Mouse (Mus musculus) G1E (cell line): ENCODE data around the gene Sema5a.

Experiments
- CTCF ChIP-seq: IDR thresholded peaks from 2 replicates; pipeline ENCODE4 v1.5.1; 2012; ENCODE audit warnings: low read depth, low read length, inconsistent platforms, mixed read lengths
- GATA1 ChIP-seq: IDR thresholded peaks from 2 replicates; pipeline ENCODE4 v1.6.1; 2012; ENCODE audit warnings: borderline replicate concordance, low read length, inconsistent platforms, mixed read lengths
- POLR2AphosphoS5 ChIP-seq: IDR thresholded peaks from 2 replicates; pipeline ENCODE4 v1.6.1; 2012; ENCODE audit warnings: low read depth, low read length, inconsistent platforms; ENCODE audit not compliant: insufficient replicate concordance
- TAL1 ChIP-seq: conservative IDR thresholded peaks from 2 replicates; pipeline ENCODE4 v1.6.1; 2012; ENCODE audit warnings: low read depth, low read length, inconsistent platforms, mixed read lengths

DNA sequence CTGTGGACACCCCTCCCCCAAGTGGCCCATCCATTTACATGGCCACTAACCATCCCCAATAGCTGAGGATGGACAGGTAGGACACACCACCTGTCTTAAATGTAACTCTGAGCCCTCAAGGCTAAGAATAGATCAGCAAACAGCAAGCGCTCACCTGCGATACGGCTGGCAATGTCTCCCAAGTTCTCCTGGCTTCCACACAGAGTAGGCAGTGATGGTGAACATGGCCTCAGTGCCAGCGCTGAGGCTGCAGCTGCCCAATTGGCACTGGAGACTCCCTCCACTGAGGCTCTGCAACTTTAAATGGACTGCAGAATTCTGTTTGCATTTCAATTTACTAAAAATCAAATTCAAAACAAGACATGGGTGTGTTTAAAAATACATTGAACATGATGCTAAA lies 78.6 kb downstream of the Sema5a start:
- TF ChIP-seq CTCF (no peak), GATA1 (no peak), TAL1 (no peak), POLR2AphosphoS5 (no peak)
